Mouse (Mus musculus) large intestine, adult 2 months (tissue): ENCODE data around the gene Fam129b. TPM values are rescaled to one million over a fixed set of nuclear protein-coding genes. Genes with fewer than 3 reads are reported as not detected.

Experiments used
- DNase-seq: peaks from one replicate; pipeline ENCODE4 v3.0.0-alpha.2; 2012; ENCODE audit warnings: low read depth, low spot score
- WGBS: fragments of 180-500 bp; shearing (Covaris S2); methylation state at CpG from one replicate; pipeline ENCODE4 v1.1.7; 2018; 5-methylcytosine and 5-hydroxymethylcytosine counted together
- polyA plus RNA-seq: library from polyadenylated mRNA; depleted of rRNA; stranded (reverse); fragments of >200 nt; gene quantifications from 2 replicates; pipeline ENCODE4 v1.2.3, GENCODE M21; 2012

The Fam129b gene
- polyA plus RNA-seq, 1 experiment, result 28.7 TPM

- DNase-seq, result no peak
- whole genome bisulfite sequencing, result 63% methylated on average over 11 of the region's 11 CpGs
Measured at GRCm38 (mm10) chr2:32917526-32917925, 41.6 kb downstream of the Fam129b start.

GRCm38 (mm10) chr2:32918391-32918790 is 42.5 kb downstream of the Fam129b start:
- DNase-seq, result no peak

GRCm38 (mm10) chr2:32921235-32921634 is 45.3 kb downstream of the Fam129b start:
- 84% methylated on average over 7 of the region's 7 CpGs for WGBS
- no peak for DNase-seq

More at GRCm38 (mm10) chr2:32918391-32918790, 42.5 kb downstream of the Fam129b start:
- WGBS, result 80% methylated on average over 9 of the region's 9 CpGs

GRCm38 (mm10) chr2:32921801-32922380 is 46.0 kb downstream of the Fam129b start:
- 89% methylated on average over 15 of the region's 15 CpGs for WGBS
- no peak for DNase-seq

GRCm38 (mm10) chr2:32922564-32922963 is 46.6 kb downstream of the Fam129b start:
- WGBS, result 89% methylated on average over 13 of the region's 13 CpGs
- DNase-seq, result no peak

GRCm38 (mm10) chr2:32923551-32924250 is 47.8 kb downstream of the Fam129b start:
- WGBS, result 92% methylated on average over 24 of the region's 24 CpGs
- DNase-seq, result no peak

GRCm38 (mm10) chr2:32924306-32924844 is 48.5 kb downstream of the Fam129b start:
- DNase-seq, result no peak
- WGBS, result 72% methylated on average over 10 of the region's 10 CpGs

GRCm38 (mm10) chr2:32926330-32927075 is 50.6 kb downstream of the Fam129b start:
- DNase-seq, result no peak
- WGBS, result 88% methylated on average over 12 of the region's 12 CpGs

GRCm38 (mm10) chr2:32927624-32928234 is 51.8 kb downstream of the Fam129b start:
- no peak for DNase-seq
- WGBS, result 71% methylated on average over 15 of the region's 15 CpGs

GRCm38 (mm10) chr2:32928235-32928946 is 52.5 kb downstream of the Fam129b start:
- no peak for DNase-seq
- 49% methylated on average over 10 of the region's 10 CpGs for WGBS

GRCm38 (mm10) chr2:32928947-32929829 is 53.3 kb downstream of the Fam129b start:
- DNase-seq, result no peak
- WGBS, result 84% methylated on average over 19 of the region's 19 CpGs

- WGBS, result 56% methylated on average over 7 of the region's 7 CpGs
- no peak for DNase-seq
Measured at GRCm38 (mm10) chr2:32931730-32932129, 55.8 kb downstream of the Fam129b start.

GRCm38 (mm10) chr2:32938741-32939140 is 62.8 kb downstream of the Fam129b start:
- 96% methylated on average over 5 of the region's 5 CpGs for WGBS

GRCm38 (mm10) chr2:32939418-32939817 is 63.5 kb downstream of the Fam129b start:
- no peak for DNase-seq

More at GRCm38 (mm10) chr2:32938741-32939140, 62.8 kb downstream of the Fam129b start:
- no peak for DNase-seq

GRCm38 (mm10) chr2:32940483-32940882 is 64.6 kb downstream of the Fam129b start:
- WGBS, result 97% methylated on average over 4 of the region's 4 CpGs
- no peak for DNase-seq

More at GRCm38 (mm10) chr2:32939418-32939817, 63.5 kb downstream of the Fam129b start:
- WGBS, result 78% methylated on average over 5 of the region's 5 CpGs

- no peak for DNase-seq
- 86% methylated on average over 11 of the region's 11 CpGs for WGBS
Measured at GRCm38 (mm10) chr2:32947454-32947853, 71.5 kb downstream of the Fam129b start.

GRCm38 (mm10) chr2:32954581-32954980 is 78.7 kb downstream of the Fam129b start:
- no peak for DNase-seq
- WGBS, result 95% methylated on average over 2 of the region's 2 CpGs

GRCm38 (mm10) chr2:32957344-32957743 is 81.4 kb downstream of the Fam129b start:
- DNase-seq, result no peak
- 46% methylated on average over 8 of the region's 8 CpGs for WGBS
